In genomic region chr15:100871107-100872011, GRCm38 (mm10) we compare ENCODE assay signal across 9 mouse cellular contexts. TPM values are rescaled to one million over a fixed set of nuclear protein-coding genes. Genes with fewer than 3 reads are reported as not detected.
DNase-seq lines count a peak whose midpoint lies in the region; ATAC-seq and TF ChIP-seq lines count a peak whose summit lies in the region.
"Had no signal": no experiment of that assay in that cellular context is flagged by ENCODE, and none has a peak within 500 bp of the region (broad histone marks: within the 10 kb centered on the region; RNA-seq: fewer than 3 reads in every experiment).

No protein-coding gene starts in this region.

- peak; percentile 11 for DNase-seq in adrenal gland, postnatal 14 days
- no peak for DNase-seq in adrenal gland, postnatal 25 days
- DNase-seq in lung, postnatal 0 days (ENCODE audit: low spot score) = no peak
- DNase-seq in lung, postnatal 36 days = no peak
- peak; percentile 60 for DNase-seq in hindbrain, embryonic 10.5 days (ENCODE audit: low spot score)
- peak; percentile 64 for DNase-seq in midbrain, embryonic 10.5 days (ENCODE audit: low spot score)
- DNase-seq in ovary, adult 18-20 months (ENCODE audit: low spot score) = no peak
- no peak for DNase-seq in urinary bladder, postnatal 25 days (ENCODE audit: low spot score)

- H3K4me1 ChIP-seq in lung, postnatal 0 days (ENCODE audit: insufficient read depth, low read depth, low read length) = peaks cover 7% of the 10 kb centered on the region; the same call in 1 of the 2 replicates
- H3K4me1 ChIP-seq in hindbrain, embryonic 10.5 days (replicated peaks) = peaks cover 30% of the 10 kb centered on the region
- peaks cover 31% of the 10 kb centered on the region for H3K4me1 ChIP-seq in midbrain, embryonic 10.5 days

- no peak for ATAC-seq in lung, postnatal 0 days

- no peak for TF ChIP-seq EP300 in lung, postnatal 0 days (IDR thresholded peaks at IDR 0.05)

- peak overlapping the region; percentile 73 for H3K4me2 ChIP-seq in lung, postnatal 0 days (replicated peaks; ENCODE audit: low read depth, low read length)

- H3K36me3 ChIP-seq in lung, postnatal 0 days (ENCODE audit: insufficient read depth, low read length) = no peaks in the 10 kb centered on the region
- H3K36me3 ChIP-seq in hindbrain, embryonic 10.5 days = no peaks in the 10 kb centered on the region
- no peaks in the 10 kb centered on the region for H3K36me3 ChIP-seq in midbrain, embryonic 10.5 days

- H3K9me3 ChIP-seq in lung, postnatal 0 days (ENCODE audit: low read length) = no peaks in the 10 kb centered on the region
- H3K9me3 ChIP-seq in hindbrain, embryonic 10.5 days = 0 out of 2 replicates have a peak, but pooled peaks cover 2% of the 10 kb centered on the region
- H3K9me3 ChIP-seq in midbrain, embryonic 10.5 days (replicated peaks) = no peaks in the 10 kb centered on the region; the same call in 1 of the 2 replicates

- TF ChIP-seq CTCF in lung, postnatal 0 days (IDR thresholded peaks at IDR 0.05) = no peak

- peak overlapping the region; percentile 43 for H3K4me3 ChIP-seq in lung, postnatal 0 days (ENCODE audit: low read depth, low read length)
- peak overlapping the region; percentile 86 for H3K4me3 ChIP-seq in hindbrain, embryonic 10.5 days
- H3K4me3 ChIP-seq in midbrain, embryonic 10.5 days = peak overlapping the region; percentile 78
- H3K4me3 ChIP-seq: erythroblast, embryonic 14.5 days had no signal

- peaks cover 33% of the 10 kb centered on the region for H3K27me3 ChIP-seq in lung, postnatal 0 days (replicated peaks; ENCODE audit: insufficient read depth, low read length)
- H3K27me3 ChIP-seq in hindbrain, embryonic 10.5 days (ENCODE audit: insufficient read depth, poor library complexity, severe bottlenecking) = peaks cover 54% of the 10 kb centered on the region
- H3K27me3 ChIP-seq in midbrain, embryonic 10.5 days (ENCODE audit: low read depth, poor library complexity, severe bottlenecking) = peaks cover 54% of the 10 kb centered on the region

- no peak overlapping the region for H3K9ac ChIP-seq in lung, postnatal 0 days (replicated peaks; ENCODE audit: low read depth)

- WGBS in lung, postnatal 0 days = 2% methylated on average over 32 of the region's 53 CpGs
- WGBS in hindbrain, embryonic 10.5 days = under 1% methylated on average over 53 of the region's 53 CpGs
- under 1% methylated on average over 52 of the region's 53 CpGs for WGBS in midbrain, embryonic 10.5 days

- no peak overlapping the region for H3K27ac ChIP-seq in lung, postnatal 0 days (ENCODE audit: low read length)
- H3K27ac ChIP-seq in hindbrain, embryonic 10.5 days = peak overlapping the region; percentile 95
- H3K27ac ChIP-seq in midbrain, embryonic 10.5 days (replicated peaks) = peak overlapping the region; percentile 94

RNA-seq across cellular contexts. Expression of gene Scn8a, which starts 1.7 kb away (rescaled TPM):
- 4.2 and 4.7 TPM in 2 replicates for total RNA-seq in adrenal gland, postnatal 14 days (2021)
- total RNA-seq in adrenal gland, postnatal 25 days (2021) = 4.4 and 4.8 TPM in 2 replicates
- 1.2 and 1.5 TPM in 2 replicates for polyA plus RNA-seq in lung, postnatal 0 days (2015; fragmentation: Nextera tagmentation; extraction: Ambion mirVana)
- 15.2 and 15.7 TPM in 2 replicates for polyA plus RNA-seq in hindbrain, embryonic 10.5 days (2016; fragmentation: Nextera tagmentation; extraction: Ambion mirVana)
- 10.6 and 12.3 TPM in 2 replicates for polyA plus RNA-seq in midbrain, embryonic 10.5 days (2016; fragmentation: Nextera tagmentation; extraction: Ambion mirVana)
- polyA plus RNA-seq: erythroblast, embryonic 14.5 days had no signal

Comparison
In these comparisons a context has a peak if more than half of its experiments do, and no peak if none do; other contexts are left out.
1. DNase-seq: peak in adrenal gland, postnatal 14 days (single experiment), hindbrain, embryonic 10.5 days (single experiment) and midbrain, embryonic 10.5 days (single experiment); none in adrenal gland, postnatal 25 days (single experiment), lung, postnatal 0 days (single experiment), lung, postnatal 36 days (single experiment), ovary, adult 18-20 months (single experiment) and urinary bladder, postnatal 25 days (single experiment).
2. Peak in every context shown above with its lines, with median percentiles within 50 percentile points of each other: H3K4me3 ChIP-seq.